Mouse (Mus musculus): ENCODE results near the gene Gm45717. TPM values are rescaled to one million over a fixed set of nuclear protein-coding genes. Genes with fewer than 3 reads are reported as not detected.

The Gm45717 gene
- total RNA-seq, 2 experiments from 2014 or later = not detected

- no peak for ATAC-seq (replicated peaks; ENCODE audit: low FRiP score, poor library complexity, severe bottlenecking)
Measured at GRCm38 (mm10) chr7:140946311-140946710, 9.4 kb downstream of the Gm45717 start.

GRCm38 (mm10) chr7:140945247-140945646 is 10.5 kb downstream of the Gm45717 start:
- ATAC-seq (replicated peaks; ENCODE audit: low FRiP score, poor library complexity, severe bottlenecking) = no peak

GRCm38 (mm10) chr7:140944236-140944635 is 11.5 kb downstream of the Gm45717 start:
- no peak for ATAC-seq (replicated peaks; ENCODE audit: low FRiP score, poor library complexity, severe bottlenecking)

GRCm38 (mm10) chr7:140943356-140943755 is 12.4 kb downstream of the Gm45717 start:
- no peak for ATAC-seq (replicated peaks; ENCODE audit: low FRiP score, poor library complexity, severe bottlenecking)

GRCm38 (mm10) chr7:140942811-140943210 is 12.9 kb downstream of the Gm45717 start:
- no peak for ATAC-seq (replicated peaks; ENCODE audit: low FRiP score, poor library complexity, severe bottlenecking)

- ATAC-seq (replicated peaks; ENCODE audit: low FRiP score, poor library complexity, severe bottlenecking) = no peak
Measured at GRCm38 (mm10) chr7:140942341-140942740, 13.4 kb downstream of the Gm45717 start.

GRCm38 (mm10) chr7:140941222-140942051 is 14.3 kb downstream of the Gm45717 start, which contains the start of gene Pgghg:
Pgghg (plus strand) TSS chr7:140941391.
- peak; percentile 94 for ATAC-seq (replicated peaks; ENCODE audit: low FRiP score, poor library complexity, severe bottlenecking)

- no peak for ATAC-seq (replicated peaks; ENCODE audit: low FRiP score, poor library complexity, severe bottlenecking)
Measured at GRCm38 (mm10) chr7:140939669-140940171, 16.0 kb downstream of the Gm45717 start.

GRCm38 (mm10) chr7:140938896-140939295 is 16.8 kb downstream of the Gm45717 start:
- no peak for ATAC-seq (replicated peaks; ENCODE audit: low FRiP score, poor library complexity, severe bottlenecking)

GRCm38 (mm10) chr7:140938436-140938835 is 17.3 kb downstream of the Gm45717 start:
- ATAC-seq (replicated peaks; ENCODE audit: low FRiP score, poor library complexity, severe bottlenecking) = no peak

- no peak for ATAC-seq (replicated peaks; ENCODE audit: low FRiP score, poor library complexity, severe bottlenecking)
Measured at GRCm38 (mm10) chr7:140927181-140927580, 28.6 kb downstream of the Gm45717 start.

- no peak for ATAC-seq (replicated peaks; ENCODE audit: low FRiP score, poor library complexity, severe bottlenecking)
Measured at GRCm38 (mm10) chr7:140923070-140923775, 32.5 kb downstream of the Gm45717 start.

- no peak for ATAC-seq (replicated peaks; ENCODE audit: low FRiP score, poor library complexity, severe bottlenecking)
Measured at GRCm38 (mm10) chr7:140922398-140923069, 33.2 kb downstream of the Gm45717 start.

- no peak for ATAC-seq (replicated peaks; ENCODE audit: low FRiP score, poor library complexity, severe bottlenecking)
Measured at GRCm38 (mm10) chr7:140921225-140921975, 34.3 kb downstream of the Gm45717 start.

GRCm38 (mm10) chr7:140920418-140921029 is 35.2 kb downstream of the Gm45717 start, which contains the start of gene Nlrp6:
Nlrp6 (plus strand) TSS chr7:140920902.
- no peak for ATAC-seq (replicated peaks; ENCODE audit: low FRiP score, poor library complexity, severe bottlenecking)

GRCm38 (mm10) chr7:140919911-140920310 is 35.8 kb downstream of the Gm45717 start:
- no peak for ATAC-seq (replicated peaks; ENCODE audit: low FRiP score, poor library complexity, severe bottlenecking)

- ATAC-seq (replicated peaks; ENCODE audit: low FRiP score, poor library complexity, severe bottlenecking) = no peak
Measured at GRCm38 (mm10) chr7:140914031-140914690, 41.6 kb downstream of the Gm45717 start.

GRCm38 (mm10) chr7:140912846-140913482 is 42.8 kb downstream of the Gm45717 start:
- no peak for ATAC-seq (replicated peaks; ENCODE audit: low FRiP score, poor library complexity, severe bottlenecking)
